Mouse (Mus musculus): ENCODE measurements around the gene Znrf3.
A peak's percentile ranks its signal among the peaks of the same experiment; 100 is the strongest.

The Znrf3 gene

GRCm38 (mm10) chr11:5402127-5402733, 42.4 kb downstream of the Znrf3 start:
- no peak for DNase-seq (ENCODE audit: inconsistent age in 2 of 2, low spot score in 1 of 2)

- no peak for DNase-seq (ENCODE audit: inconsistent age in 2 of 2, low spot score in 1 of 2)
Measured at GRCm38 (mm10) chr11:5398301-5399053, 46.2 kb downstream of the Znrf3 start.

- DNase-seq (ENCODE audit: inconsistent age in 2 of 2, low spot score in 1 of 2) = peak in 1 of 2 experiments; percentile 47
Measured at GRCm38 (mm10) chr11:5390969-5391831, 53.4 kb downstream of the Znrf3 start.

GRCm38 (mm10) chr11:5382652-5383051, 62.0 kb downstream of the Znrf3 start:
- DNase-seq (ENCODE audit: inconsistent age in 2 of 2, low spot score in 1 of 2) = no peak

- peak; percentile 52 to 76 for DNase-seq (ENCODE audit: inconsistent age in 2 of 2, low spot score in 1 of 2)
Measured at GRCm38 (mm10) chr11:5381226-5381625, 63.4 kb downstream of the Znrf3 start.

- peak; percentile 87 to 95 for DNase-seq (ENCODE audit: inconsistent age in 2 of 2, low spot score in 1 of 2)
Measured at GRCm38 (mm10) chr11:5380275-5380674, 64.4 kb downstream of the Znrf3 start.

- no peak for DNase-seq (ENCODE audit: inconsistent age in 2 of 2, low spot score in 1 of 2)
Measured at GRCm38 (mm10) chr11:5369176-5369575, 75.5 kb downstream of the Znrf3 start.

- no peak for DNase-seq (ENCODE audit: inconsistent age in 2 of 2, low spot score in 1 of 2)
Measured at GRCm38 (mm10) chr11:5368492-5368891, 76.2 kb downstream of the Znrf3 start.

- peak in 1 of 2 experiments; percentile 73 for DNase-seq (ENCODE audit: inconsistent age in 2 of 2, low spot score in 1 of 2)
Measured at GRCm38 (mm10) chr11:5355266-5355764, 89.3 kb downstream of the Znrf3 start.

GRCm38 (mm10) chr11:5354753-5355152, 89.9 kb downstream of the Znrf3 start:
- DNase-seq (ENCODE audit: inconsistent age in 2 of 2, low spot score in 1 of 2) = peak; percentile 61 to 85

- DNase-seq (ENCODE audit: inconsistent age in 2 of 2, low spot score in 1 of 2) = peak in 1 of 2 experiments; percentile 59
Measured at GRCm38 (mm10) chr11:5353032-5353431, 91.6 kb downstream of the Znrf3 start.

GRCm38 (mm10) chr11:5349483-5349882, 95.2 kb downstream of the Znrf3 start:
- DNase-seq (ENCODE audit: inconsistent age in 2 of 2, low spot score in 1 of 2) = no peak

GRCm38 (mm10) chr11:5346845-5347640, 97.6 kb downstream of the Znrf3 start:
- peak in 1 of 2 experiments; percentile 62 for DNase-seq (ENCODE audit: inconsistent age in 2 of 2, low spot score in 1 of 2)

GRCm38 (mm10) chr11:5343748-5344147, 100.9 kb downstream of the Znrf3 start:
- DNase-seq (ENCODE audit: inconsistent age in 2 of 2, low spot score in 1 of 2) = no peak

GRCm38 (mm10) chr11:5339732-5340131, 104.9 kb downstream of the Znrf3 start:
- no peak for DNase-seq (ENCODE audit: inconsistent age in 2 of 2, low spot score in 1 of 2)

- no peak for DNase-seq (ENCODE audit: inconsistent age in 2 of 2, low spot score in 1 of 2)
Measured at GRCm38 (mm10) chr11:5336852-5337251, 107.8 kb downstream of the Znrf3 start.

GRCm38 (mm10) chr11:5336269-5336668, 108.4 kb downstream of the Znrf3 start:
- DNase-seq (ENCODE audit: inconsistent age in 2 of 2, low spot score in 1 of 2) = no peak

- DNase-seq (ENCODE audit: inconsistent age in 2 of 2, low spot score in 1 of 2) = peak; percentile 42 to 76
Measured at GRCm38 (mm10) chr11:5330851-5331250, 113.8 kb downstream of the Znrf3 start.

- no peak for DNase-seq (ENCODE audit: inconsistent age in 2 of 2, low spot score in 1 of 2)
Measured at GRCm38 (mm10) chr11:5327693-5328092, 117.0 kb downstream of the Znrf3 start.

GRCm38 (mm10) chr11:5326252-5326651, 118.4 kb downstream of the Znrf3 start:
- no peak for DNase-seq (ENCODE audit: inconsistent age in 2 of 2, low spot score in 1 of 2)

GRCm38 (mm10) chr11:5325217-5325616, 119.4 kb downstream of the Znrf3 start:
- no peak for DNase-seq (ENCODE audit: inconsistent age in 2 of 2, low spot score in 1 of 2)
